Mouse (Mus musculus) induced T-regulatory cell, adult 2 months (primary cell): ENCODE measurements around the gene Zbtb20.

Experiments used
- DNase-seq: peaks from one replicate; pipeline ENCODE4 v3.0.0-alpha.2; 2012; ENCODE audit warnings: low read depth

Gene Zbtb20

DNA sequence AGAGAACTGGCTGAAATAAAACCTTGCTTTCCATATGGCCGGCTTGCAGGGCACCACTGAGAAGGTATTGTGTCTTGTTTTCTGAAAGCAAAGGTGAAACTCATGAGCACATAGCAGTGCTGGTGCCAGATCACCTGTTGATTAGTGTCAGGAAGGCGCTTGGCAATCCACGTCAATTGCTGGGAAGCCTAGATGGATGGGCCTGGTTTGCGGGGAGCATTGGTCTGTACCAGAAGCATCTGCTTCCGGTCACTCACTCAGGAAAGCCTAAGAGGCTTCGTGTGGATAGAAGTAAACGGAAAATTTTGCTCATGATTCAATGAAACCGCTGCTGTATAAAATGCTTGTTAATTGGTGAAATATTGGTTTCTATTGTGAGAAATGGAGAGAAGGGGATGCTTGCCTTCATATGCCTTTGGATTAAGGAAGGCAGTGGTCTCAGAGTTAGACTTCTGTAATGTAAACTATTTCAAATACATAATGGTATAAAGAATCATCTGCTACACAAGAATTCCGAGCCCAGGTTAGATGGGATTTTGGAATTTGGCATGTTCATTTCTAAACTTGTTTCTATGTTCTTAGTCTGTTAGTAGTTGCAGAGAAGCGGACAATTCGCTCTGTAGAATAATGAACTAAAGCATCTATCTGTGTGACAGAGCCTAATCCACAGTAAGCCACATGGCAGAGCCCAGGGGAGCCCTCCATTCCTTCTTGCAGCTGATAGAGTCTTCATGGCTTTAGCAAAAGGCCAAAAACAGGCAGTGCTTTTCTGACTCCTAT, 521.4 kb downstream of the Zbtb20 start:
- DNase-seq: no peak

DNA sequence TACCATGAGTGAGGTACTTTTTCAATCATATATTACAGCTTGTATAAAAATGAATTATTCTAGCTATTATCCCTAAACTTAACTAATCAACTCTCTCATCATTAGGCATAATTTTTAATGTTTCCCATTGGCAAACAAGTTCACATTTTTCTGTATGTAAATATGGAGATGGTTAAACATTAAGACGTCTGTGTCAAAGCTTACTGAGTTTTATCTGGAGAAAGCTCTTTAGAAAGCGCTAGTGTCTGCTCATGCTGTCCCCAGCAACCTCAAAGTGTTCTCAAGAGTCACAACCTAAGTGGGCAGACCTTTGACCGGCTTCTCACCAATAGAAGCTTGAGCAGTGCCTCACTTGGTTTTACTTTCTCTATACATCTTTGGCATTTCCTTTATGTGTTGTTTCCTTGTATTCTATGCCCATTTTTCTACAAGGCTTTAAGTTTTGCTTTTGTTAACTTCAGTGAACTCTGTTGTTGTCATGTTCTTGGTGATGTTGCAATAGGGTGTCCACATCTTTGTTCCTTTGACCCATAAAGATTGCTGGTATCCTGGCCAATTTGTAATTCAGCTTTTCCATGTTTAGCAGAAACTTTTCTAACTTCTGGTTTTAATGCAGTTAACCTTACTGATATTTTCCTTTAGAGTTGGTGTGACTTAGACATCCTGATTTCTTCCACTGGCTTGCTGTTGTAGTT, 522.1 kb downstream of the Zbtb20 start:
- no peak for DNase-seq

DNA sequence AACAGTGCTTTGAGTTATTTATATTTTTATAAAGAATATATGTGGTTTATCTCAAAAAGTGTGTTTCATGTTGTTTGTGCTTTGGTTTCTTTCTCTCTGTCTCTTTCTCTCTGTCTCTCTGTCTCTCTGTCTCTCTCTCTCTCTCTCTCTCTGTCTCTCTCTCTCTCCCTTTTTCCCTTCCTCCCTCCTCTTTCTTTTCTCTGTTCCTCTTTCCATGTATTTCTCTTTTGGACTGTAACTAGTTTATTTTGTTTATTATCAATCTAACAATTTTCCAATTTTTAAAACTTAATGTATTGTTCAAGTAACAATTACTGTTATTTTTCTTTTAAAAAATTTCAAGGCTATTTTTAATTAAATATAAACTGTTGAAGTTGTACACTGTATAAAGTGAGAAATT, 523.7 kb downstream of the Zbtb20 start:
- no peak for DNase-seq

DNA sequence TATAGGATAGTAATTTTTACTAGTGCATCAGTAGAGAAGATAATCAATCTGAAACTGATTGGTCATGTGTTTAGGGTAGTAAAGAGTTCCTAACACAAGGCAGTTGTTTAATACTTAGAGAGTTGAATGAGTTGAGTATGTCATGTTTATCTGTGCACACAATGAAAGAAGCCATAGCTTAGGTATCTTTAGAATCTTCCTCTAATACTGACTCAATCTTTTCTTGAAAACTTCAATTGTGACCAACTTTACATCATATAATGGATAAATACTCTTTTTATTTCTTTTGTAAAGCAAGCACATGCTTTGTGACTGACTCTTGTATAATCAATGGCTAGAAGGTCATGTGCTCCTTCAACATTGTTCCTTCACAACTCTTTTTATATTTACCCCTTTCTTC, 524.4 kb downstream of the Zbtb20 start:
- no peak for DNase-seq

DNA sequence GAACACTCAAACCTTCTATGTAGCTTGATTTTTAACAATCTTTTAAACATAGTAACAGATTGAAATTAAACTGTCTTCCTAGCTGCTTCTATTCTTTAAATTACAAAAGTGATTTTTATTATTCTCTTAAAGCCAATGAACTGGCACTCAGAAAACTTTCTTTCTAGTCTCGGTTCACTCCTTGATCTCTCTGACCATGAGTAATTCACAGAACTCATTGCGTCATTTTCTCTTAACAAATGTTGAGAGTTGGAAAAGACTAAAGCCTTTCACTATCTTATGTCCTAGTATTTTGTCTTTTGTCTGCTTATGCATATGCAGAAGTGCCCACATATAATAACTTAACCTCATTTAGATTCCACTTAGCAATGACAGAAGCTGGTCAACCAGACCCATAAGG, 525.3 kb downstream of the Zbtb20 start:
- no peak for DNase-seq

DNA sequence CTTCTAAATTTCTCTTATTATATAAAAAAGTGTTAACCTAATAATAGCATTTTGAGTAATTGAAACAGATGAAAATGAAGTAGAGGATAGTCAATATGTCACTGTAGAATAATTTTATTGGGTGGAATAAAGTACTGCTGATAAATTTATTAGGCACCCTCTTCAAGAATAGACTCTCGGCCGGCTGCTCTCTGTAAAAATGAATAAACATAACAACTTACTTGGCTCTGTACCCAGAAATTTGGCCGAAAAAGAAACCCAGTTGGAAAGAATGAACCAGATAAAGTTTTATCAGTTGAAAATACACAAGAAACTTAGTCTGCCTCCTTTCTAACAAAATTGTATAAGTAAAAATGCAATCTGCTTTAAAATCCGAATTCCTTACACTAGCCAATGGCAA, 527.2 kb downstream of the Zbtb20 start:
- DNase-seq: no peak

DNA sequence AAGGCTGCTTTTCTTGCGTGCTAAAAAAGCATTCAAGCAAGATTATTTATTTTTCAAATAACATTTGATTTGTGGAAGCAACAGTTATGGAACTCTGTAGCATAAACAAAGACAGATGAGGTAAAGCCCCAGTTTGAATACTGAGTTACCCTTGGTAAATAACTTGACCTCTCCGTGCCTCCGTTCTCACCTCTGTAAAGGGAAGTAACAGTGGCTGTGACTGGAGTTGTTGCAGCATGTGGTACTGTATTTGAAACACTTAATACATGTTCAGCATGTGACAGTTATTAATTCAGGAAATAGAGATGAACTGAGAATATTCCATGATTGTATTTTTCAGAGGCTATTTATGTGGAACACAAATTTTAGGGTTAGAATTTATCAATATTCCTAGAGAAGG, 529.4 kb downstream of the Zbtb20 start:
- no peak for DNase-seq

DNA sequence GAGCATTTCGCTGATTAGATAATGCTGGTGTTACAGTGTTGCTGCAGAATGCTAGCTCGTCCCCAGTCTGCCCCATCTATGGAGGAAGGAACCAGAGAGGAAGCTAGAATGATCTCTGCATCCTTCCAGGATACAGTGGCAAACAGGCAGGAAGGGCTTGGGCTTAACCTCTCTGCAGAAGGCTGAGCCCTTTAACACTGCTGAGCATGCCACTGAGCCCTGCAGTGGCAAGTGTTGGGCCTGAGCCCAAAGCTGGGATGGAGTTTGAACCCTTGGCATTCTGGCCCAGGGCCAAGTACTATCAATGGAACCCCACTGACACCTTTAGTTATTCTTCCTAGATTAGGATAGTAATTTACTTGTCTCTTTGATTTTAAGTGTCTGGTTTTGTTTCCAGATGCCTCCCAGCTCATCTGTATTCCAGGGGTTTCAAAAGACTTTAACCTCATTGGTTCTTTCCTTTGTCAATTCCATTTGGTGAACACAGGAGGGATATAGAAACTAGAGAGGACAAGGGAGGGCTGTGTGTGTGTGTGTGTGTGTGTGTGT, 532.0 kb downstream of the Zbtb20 start:
- no peak for DNase-seq

DNA sequence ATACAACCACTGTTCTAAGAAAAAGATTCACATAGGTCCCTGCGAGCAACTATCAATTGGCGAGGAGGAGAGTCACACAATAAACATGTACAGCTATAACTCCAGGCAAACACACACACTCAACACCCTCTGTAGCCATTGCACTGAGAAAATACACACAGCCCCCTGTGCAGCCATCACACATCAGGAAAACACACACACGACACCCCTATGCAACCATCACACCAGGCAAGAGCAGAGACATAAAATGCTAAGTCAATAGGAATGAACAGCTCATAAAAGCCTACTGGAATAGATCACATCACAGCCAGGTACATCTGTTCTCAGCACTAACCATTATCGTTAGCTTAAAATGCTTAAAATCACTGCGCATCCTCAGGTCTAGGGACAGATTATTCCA, 532.9 kb downstream of the Zbtb20 start:
- DNase-seq: no peak

DNA sequence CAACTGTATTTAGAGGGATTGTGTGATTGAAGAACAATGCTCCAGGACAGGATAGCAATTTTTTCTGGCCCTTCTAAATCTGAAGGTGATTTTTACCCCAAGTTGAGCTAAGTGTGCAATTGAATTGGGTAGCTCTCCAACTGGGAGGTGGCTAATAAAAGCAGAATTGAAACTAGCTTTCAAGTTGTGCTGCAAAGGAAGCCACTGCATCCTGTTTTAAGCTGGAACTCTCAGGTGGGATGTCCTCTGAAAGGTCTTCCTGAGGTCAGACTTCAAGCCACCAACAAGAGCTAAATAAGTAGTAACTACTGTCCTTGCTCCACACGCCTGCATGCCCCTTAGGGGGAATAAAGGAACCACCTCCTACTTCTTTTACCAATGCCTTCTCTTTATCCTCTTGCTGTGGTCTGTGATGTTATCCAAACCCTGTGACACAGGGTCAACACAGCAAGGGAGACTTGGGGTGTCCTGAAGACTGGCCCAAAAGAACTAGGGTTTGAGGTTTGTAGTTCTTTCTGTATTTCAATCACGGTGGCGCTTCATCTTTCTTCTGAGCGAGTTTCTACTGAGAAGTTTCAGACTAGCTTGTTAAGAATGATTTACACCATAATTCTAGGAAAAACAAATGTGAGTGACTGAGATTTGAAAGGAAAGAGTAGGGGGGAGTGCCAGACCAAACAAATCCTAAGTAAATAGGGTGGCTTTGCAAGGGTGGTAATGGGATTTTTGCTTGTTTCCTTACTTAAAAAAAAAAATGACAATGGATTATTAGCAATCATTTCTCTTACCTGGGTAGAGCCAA, 533.6 kb downstream of the Zbtb20 start:
- DNase-seq: no peak

DNA sequence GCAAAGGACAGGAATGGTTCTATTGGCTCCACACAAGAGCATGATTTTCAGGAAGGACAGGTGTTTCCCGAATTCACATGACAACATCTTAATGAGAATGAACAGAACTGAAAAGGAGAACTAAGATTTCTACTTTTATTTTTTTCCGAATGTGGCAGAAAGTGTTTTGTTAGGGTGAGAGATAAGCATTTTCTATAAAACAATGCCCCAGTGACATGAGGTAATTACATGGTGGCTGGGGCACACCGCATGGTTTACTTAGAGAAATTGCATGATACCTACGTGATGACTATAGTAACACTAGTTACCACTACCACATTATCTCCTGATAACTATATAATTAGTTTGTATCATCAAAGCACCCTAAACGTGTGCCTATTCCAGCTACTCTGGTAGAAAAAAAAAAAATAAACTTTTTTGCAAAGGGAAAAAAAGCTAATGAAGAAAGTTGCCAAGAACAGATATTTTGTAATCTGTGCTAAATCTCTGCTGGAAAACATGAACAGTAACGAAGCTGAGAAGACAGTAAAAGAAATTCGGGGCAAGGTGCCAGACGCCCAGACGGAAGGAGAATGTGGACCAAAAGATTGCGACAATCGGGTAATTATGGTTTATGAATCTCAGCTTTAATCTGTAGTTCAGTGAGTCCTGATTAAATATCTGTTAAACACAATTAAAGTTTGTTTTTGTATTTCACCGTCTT, 534.4 kb downstream of the Zbtb20 start:
- DNase-seq: no peak

DNA sequence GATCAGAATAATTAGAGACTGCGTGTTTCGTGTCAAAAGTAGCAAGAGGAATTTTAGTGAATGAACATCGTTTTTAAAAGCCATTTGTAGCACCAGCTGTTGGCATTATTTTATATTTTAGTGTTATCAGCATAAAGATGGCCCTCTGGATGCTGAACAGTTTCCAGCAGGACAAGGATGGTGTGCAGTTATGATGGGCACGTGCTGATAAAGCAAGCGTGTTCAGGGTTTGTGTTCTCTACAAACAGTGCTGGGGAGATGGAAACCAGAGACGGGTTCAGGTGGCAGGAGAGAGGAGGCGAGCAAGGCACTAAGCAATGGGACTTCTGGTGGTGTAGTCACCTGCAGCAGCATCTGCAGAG, 534.9 kb downstream of the Zbtb20 start:
- no peak for DNase-seq

DNA sequence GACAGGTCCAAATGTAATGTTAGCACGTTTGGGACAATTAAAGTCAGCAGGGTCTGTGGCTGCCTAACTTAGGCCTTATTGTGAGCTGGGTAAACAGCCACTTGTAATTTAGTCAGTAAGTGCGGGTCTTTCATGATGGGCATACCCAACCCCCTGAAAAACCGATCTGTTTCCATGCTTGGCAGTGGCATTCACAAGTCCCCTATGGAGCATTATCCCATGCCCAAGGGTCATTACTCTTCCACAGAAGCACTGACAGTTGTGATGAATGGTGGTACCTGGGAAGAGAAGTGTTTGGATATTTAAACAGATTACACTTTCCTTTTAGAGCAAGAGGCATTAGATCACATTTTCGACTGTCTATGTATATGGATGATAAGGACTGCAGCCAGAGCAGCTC, 540.2 kb downstream of the Zbtb20 start:
- no peak for DNase-seq

DNA sequence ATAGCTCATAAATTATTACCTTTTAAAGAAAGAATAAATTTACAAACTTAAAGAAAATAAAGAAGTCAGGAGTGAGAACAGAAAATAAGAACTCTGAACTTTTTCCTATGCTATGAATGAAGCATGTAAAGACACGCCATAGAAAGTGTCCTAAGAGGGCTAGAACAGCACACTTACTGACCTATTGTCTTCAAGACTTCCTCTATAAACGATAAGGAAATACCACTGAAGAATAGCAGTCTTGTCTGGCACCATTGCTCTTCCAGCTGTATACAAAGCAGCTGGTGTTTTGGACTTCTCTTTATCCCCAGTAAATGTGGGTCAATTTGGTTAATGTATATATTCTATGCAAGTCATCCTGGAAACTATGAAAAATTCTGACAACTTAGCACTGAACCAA, 544.2 kb downstream of the Zbtb20 start:
- DNase-seq: no peak

DNA sequence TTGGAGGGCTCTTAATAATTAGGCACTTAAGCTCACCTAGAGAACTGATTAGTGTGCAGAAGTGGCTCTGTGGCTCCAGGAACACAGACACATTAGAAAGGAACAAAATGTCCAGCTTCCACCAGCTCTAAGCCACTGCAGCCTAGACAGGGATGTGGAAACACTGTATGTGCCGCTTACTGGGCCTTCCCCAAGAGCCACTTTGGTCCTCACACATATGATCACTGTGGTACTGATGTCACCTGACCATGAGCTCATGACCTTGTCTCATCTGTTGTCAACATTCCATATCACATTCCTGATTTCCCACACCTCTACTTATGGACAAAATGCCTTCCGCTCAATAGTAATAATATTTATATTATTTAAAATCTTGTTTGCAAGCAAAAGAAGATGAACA, 553.3 kb downstream of the Zbtb20 start:
- no peak for DNase-seq

DNA sequence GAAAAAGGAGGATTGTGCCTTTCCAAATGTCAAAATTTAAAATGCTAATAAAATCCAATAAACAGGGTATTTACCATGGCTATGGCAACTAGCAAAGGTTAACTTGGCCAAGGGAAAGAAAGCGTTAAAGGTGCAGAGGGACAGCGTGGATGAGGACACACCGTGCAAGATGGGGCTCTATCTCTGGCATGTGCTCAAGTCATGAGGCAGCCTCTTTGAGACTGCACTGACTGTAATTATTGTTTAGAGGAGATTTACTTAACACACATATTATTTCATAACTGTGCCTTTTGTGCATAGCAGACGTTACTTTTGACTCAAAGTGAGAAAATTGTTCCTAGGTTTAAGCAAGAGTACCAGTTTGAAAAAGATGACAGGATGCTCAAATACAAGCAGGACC, 554.3 kb downstream of the Zbtb20 start:
- DNase-seq: no peak

DNA sequence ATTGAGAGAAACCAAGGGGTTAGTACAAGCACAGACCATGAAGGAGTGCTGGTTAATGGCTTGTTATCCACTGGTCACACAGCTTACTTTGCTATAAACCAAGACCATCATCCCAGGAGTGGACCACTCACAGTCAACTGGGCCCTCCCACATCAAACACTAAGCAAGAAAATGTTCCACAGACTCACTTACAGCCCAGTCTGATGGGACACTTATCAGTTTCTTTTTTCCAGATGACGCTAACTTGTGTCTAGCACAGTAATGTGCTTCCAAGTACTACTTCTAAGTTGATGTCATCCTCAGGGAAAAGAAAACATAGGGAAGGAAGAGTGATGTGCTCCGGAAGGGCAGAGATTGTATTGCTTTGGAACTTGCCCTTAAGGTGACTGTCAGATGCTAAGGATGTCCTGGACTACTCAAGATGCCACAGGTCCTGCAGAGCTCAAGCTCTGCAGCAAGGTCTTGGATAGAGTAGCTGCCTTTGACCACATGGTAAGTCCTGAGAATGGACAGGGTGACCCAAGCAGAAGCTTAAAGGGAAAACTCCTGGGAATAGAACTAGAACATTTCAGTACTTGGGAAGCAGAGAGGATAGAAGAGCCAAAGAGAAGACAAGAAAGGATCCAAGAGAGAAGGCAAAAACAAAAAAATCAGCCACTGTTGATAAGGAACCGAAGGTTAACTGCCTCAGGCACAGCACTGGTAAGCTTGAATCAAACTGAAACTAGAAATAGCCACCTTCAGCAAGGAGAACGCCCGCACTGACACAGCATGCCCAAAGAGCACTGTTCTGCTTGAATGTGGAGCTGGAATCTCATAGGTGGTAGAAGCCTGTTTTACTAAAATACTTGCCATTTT, 556.1 kb downstream of the Zbtb20 start:
- peak; percentile 14 for DNase-seq

DNA sequence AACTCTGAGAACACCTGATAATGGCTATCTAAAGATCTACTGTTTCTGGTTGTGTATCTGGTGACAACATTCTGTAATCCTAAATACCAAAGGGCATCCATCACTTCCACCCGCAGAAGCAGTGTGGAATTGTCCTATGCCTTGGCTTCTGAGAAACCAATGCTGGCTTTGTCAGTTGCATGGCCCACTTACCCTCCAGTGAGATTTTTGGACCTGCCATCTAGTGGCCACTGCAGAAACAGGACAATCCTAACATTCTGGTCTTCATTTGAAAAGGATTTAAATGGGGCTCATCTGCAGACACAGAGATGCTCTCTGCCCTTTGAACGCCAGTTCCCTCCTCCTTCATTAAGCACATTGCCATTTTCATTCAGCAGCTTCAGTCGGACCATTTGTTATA, 559.3 kb downstream of the Zbtb20 start:
- DNase-seq: peak; percentile 9

DNA sequence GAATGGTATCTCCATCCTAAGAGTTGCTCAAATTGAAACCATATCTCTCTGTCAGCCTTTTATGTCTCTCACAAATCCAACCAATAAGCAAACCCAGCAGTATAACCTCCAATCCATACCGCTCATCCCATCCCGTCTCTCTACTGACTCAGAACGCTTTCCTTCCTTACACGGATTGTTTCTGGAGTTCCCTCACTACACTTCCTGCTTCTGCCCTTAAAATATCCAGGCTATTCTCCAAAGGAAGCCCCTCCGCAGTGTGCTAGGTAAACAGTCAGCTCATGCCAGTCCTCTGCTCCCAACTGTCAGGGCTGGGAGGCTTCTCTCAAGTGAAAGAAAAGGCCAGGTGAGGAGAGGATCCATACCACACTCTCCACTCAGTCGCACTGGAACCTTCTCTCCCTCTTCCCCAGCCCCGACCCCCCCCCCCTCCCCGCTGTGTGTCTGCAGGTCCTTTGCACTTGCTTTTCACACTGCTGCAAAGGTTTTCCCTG, 563.2 kb downstream of the Zbtb20 start:
- no peak for DNase-seq

DNA sequence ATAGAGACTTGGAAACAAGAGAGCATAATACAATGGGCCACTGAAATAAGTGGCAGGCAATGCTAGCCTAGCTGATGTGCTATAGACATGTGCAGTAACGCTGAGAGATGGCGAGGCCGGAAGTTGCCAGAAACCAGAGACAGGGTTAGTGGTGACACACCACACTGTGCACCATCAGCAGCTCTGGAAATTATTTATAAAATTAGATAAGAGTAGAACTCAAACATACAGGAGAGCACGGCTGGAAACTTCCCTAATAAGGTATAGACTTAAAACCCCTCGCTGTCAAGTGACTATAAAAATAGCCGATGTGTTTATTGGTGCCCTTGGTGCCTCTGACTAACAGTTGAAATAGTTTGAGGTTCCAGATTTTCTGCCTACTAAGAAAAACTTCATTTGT, 565.7 kb downstream of the Zbtb20 start:
- DNase-seq: no peak

DNA sequence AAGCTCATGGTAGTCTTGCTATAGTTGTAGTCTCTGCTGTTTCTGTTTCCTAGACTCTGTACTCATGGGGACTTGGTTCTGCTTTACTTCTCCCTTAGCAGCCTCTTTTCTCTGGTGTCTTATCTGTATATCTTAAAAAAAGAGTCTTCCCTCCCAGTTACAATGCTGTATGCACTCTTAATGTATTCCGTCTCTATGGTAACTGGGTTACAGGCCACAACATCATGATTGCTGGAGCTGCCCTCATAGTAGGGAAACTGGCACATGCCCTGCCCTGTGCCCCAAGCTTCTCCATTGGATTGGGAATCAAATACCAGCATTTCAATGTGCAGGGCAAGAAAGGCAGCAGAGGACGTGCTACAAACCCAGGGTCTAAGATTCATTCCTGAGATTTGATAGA, 567.4 kb downstream of the Zbtb20 start:
- no peak for DNase-seq
